Mouse (Mus musculus) left cerebral cortex, postnatal 10 days (tissue): Measurements from ENCODE around the gene Car7. TPM values are rescaled to one million over a fixed set of nuclear protein-coding genes. Genes with fewer than 3 reads are reported as not detected.

Source experiments
- DNase-seq, 2 experiments: peaks; one replicate each; pipeline ENCODE4 v3.0.0; 2021 to 2022; ENCODE audit warnings: low spot score in 2 of 2, mixed read lengths in 1 of 2; ENCODE audit errors: extremely low spot score in 1 of 2
- intact Hi-C: fragments of 180-260 bp; cut with DNase I; formaldehyde crosslinking; loops from one replicate; pipeline ENCODE4 v1.15.1; 2025
- total RNA-seq, 2 experiments: library from RNA; stranded (reverse); gene quantifications; 2 replicates each; pipeline ENCODE4 v1.2.3; 2021

Gene Car7
- total RNA-seq, 2 experiments from 2014 or later = 17.0 to 18.6 TPM

DNA sequence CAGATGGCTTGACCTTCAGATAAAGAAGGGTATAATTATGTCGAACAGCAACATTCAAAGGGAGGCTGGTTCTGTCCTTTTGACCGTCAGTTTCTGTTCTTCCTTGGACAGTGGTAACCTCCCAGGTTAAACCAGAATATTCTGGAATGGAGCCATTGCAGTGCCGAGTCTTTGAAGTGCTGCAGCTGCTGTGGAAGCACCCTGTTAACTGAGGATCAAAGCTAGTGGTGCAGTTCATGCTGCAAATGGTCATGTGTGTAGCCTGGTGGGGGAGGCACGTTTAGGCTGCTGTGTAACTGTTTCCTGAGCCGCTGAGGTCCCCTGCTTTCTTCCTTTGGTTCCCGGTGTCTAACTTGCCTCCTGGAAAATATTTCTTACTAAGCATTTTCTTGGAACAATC is 64.0 kb downstream of the Car7 start:
- no peak for DNase-seq
- intact Hi-C loops = no loop called here

Other genes with a start within 250 kb of the Car7 start
- gene Cmtm2a, start 241.5 kb upstream of the Car7 start, total RNA-seq = not detected
- not detected for gene Gm45711, start 224.6 kb upstream of the Car7 start, total RNA-seq
- not detected for gene Cmtm1, start 224.5 kb upstream of the Car7 start, total RNA-seq
- gene Gm11020, start 213.1 kb upstream of the Car7 start, total RNA-seq = not detected
- gene Cmtm2b, start 212.5 kb upstream of the Car7 start, total RNA-seq = not detected
- 10 to 100 TPM; 13.2 to 22.8 TPM for gene Cmtm3, start 195.3 kb upstream of the Car7 start, total RNA-seq
- gene Cmtm4, start 138.9 kb upstream of the Car7 start, total RNA-seq = 10 to 100 TPM; 67.5 to 72.2 TPM
- 100 to 1,000 TPM; 204 to 207 TPM for gene Dync1li2, start 91.6 kb upstream of the Car7 start, total RNA-seq
- 1 to 10 TPM in 1 of 2 experiments, under 1 TPM in 1; 0.93 to 1.2 TPM for gene Terb1, start 24.8 kb upstream of the Car7 start, total RNA-seq
- gene Nae1, start 52 bp upstream of the Car7 start, total RNA-seq = 10 to 100 TPM; 48.8 to 50.7 TPM
- gene Pdp2, start 56.8 kb downstream of the Car7 start, total RNA-seq = 10 to 100 TPM; 10.1 to 10.4 TPM
- not detected for gene Cdh16, start 89.7 kb downstream of the Car7 start, total RNA-seq
- 1 to 10 TPM; 4.9 to 5.3 TPM for gene Rrad, start 96.6 kb downstream of the Car7 start, total RNA-seq
- gene Ciao2b, start 107.3 kb downstream of the Car7 start, total RNA-seq = 10 to 100 TPM; 28.5 to 30.7 TPM
- gene Ces2a, start 199.3 kb downstream of the Car7 start, total RNA-seq = not detected